Mouse (Mus musculus) fat pad, adult 2 months (tissue): ENCODE measurements at regions not wholly inside any gene's neighbourhood (a gene's known extent, or its start where the extent isn't known, plus 50 kb on each side); places are given as distances from the start of the nearest gene placed in this dataset.

Source experiments
- DNase-seq: peaks from one replicate; pipeline ENCODE4 v3.0.0-alpha.2; 2011; ENCODE audit warnings: low read depth, low spot score; ENCODE audit errors: extremely low read depth

DNA sequence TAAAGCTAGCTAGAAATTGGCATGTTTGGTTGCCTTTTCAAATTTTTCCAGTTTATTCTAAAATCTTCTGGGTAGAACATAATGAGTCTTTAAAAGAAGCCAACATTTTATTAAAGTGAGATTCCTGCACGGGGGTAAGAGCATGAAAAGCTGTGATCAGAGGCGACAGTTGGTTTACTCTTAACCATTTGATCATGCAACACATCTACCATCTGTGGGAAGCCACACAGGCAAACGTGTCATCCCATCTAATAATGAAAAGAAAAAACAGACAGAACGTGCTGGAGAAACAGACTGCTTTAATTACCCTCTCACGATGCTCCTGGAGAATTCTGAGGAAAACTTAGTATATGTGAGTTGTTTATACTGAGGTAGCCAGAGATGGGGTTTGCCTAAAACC is 115.4 kb upstream of the Pter start:
- DNase-seq, result no peak

DNA sequence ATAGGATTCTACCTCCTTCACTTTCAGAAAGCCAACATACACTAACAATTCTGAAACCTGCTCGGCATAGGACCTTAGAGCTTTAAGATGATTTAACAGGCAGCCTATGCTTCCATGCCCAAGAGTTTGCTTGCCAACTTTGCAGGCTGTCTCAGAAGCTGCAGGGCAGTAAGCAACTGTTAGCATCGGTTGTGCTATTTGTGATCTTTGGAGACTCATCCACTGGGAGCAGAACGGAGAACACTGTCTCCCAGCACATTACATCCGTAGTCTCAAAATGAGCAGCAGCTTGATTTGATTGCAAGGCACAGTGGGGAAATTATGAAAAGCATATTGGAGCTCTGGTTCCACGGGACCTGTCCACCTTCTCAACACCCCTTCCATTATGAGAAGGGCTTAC is 108.5 kb upstream of the Pter start:
- no peak for DNase-seq

DNA sequence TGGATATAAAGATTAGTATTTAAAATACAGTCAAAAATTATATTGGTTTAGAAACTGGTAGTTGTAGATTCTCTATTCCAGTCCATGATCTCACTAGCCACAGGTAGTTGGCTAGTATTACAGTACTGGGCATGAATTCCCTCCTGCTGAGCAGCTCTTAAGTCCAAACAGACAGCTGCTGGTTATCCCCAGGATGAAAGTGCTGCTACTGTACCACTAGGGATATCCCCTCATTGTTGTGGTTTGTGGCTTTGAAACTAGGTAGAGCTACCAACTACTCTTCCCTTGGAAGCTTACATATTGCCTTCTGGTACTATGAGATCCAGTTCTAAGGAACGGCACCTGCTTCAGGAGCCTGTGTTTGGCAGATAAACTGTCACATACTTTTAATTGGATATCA is 97.9 kb upstream of the Pter start:
- no peak for DNase-seq

DNA sequence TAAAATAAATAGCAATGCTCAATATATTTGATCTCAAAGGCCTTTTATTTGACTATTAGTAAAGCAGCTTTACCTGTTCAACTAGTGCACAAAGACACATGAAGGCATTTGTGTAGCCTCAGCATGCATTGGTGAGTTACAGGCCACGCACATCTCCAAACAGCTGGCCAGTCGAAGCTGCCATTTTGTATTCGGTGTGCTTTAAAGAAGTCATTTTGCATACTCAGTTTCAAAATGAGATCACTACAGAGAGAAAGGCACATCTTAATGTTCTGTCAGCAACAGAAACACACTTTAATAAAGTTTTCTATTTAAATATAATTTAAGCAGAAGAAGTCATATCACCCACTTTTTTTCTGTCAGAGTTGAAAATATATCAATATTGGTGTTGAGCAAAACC is 90.3 kb upstream of the Pter start:
- DNase-seq, result no peak

DNA sequence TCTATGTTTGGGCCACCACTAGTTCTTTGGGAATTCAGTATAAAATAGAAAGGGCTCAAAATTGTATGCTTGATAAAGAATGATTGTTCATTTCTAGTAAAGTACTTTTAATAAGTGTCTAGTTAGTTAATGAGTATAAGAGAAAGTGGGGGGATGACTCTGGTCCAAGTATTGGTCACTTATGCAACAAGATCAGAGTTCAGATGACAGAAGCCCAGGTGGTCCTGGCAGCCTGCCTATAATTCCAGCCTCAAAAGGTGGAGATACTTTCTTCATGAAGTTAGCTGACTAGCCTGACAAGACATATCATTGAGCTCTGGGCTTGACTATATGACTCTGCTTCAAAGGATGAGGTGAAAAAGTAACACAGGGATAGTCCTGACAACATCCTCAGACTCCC is 57.3 kb upstream of the Pter start:
- no peak for DNase-seq

DNA sequence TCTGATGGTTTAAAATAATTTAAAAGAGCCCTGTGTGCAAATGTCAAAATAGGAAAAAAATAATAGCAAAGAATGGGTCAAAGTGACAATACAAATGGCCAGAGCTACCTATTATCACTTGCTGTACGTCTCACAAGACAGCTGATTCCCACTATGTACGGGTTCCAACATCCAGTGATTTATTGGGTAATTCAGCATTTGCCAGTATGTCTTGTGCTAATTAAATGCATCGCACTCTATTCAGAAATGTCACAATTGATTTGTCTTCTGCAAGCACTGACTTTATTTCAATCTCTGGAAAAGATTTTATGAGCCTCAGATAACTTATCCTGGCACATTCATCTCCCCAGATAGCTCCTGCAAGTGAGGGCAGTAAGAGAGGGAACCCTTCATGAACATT is 55.1 kb upstream of the Pter start:
- no peak for DNase-seq
